In the genomic region with DNA sequence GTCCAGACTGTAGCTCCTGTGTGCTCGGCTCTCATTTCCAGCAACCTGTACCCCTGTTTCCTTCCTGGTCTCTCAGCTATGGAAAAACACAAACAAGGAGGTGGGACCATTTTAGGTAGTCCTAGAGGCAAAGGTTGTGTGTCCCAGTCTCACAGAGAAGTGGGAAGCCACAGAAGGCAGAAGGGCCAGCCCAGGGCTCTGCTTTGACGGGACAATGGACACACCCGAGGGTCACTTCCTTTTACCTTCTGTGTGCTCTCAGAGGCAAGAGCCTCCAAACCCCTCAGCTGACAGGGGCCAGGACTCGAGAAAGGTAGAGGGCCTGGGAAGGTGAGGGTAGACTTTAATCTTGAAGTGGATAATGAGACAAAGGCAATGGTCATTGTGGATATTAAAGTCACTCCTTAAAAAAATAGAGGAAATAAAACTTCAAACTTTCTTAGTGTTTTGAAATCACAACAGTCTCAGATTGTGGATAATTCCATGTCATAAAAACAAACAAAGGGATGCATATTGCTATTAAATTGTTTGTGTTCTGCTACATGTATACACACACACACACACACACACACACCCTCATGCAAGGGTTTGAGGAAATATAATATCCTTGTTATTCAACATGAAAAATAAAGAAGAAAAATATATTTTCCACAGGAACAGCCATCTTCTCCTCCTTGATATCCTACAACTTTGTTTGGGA, we compare ENCODE assay signal across 8 mouse cellular contexts.
DNase-seq lines count a peak whose midpoint lies in the region; ATAC-seq lines count a peak whose summit lies in the region.

No protein-coding gene starts in this region.

- no peak overlapping the region for H3K4me3 ChIP-seq in forebrain, embryonic 14.5 days (ENCODE audit: low read depth, low read length)
- no peak overlapping the region for H3K4me3 ChIP-seq in forebrain, embryonic 12.5 days (replicated peaks)
- H3K4me3 ChIP-seq in midbrain, embryonic 12.5 days = no peak overlapping the region
- no peak overlapping the region for H3K4me3 ChIP-seq in midbrain, embryonic 10.5 days

- no peak overlapping the region for H3K27ac ChIP-seq in forebrain, embryonic 14.5 days (ENCODE audit: low read depth, low read length)
- H3K27ac ChIP-seq in forebrain, embryonic 12.5 days = no peak overlapping the region
- H3K27ac ChIP-seq in midbrain, embryonic 12.5 days (replicated peaks) = no peak overlapping the region
- H3K27ac ChIP-seq in midbrain, embryonic 10.5 days (replicated peaks) = no peak overlapping the region; the same call in 1 of the 2 replicates

- no peaks in the 10 kb centered on the region for H3K9me3 ChIP-seq in forebrain, embryonic 14.5 days (replicated peaks; ENCODE audit: control insufficient read depth, low read length)
- H3K9me3 ChIP-seq in forebrain, embryonic 12.5 days = no peaks in the 10 kb centered on the region
- H3K9me3 ChIP-seq in midbrain, embryonic 12.5 days = no peaks in the 10 kb centered on the region
- no peaks in the 10 kb centered on the region for H3K9me3 ChIP-seq in midbrain, embryonic 10.5 days (replicated peaks)

- WGBS in forebrain, embryonic 14.5 days = 46% methylated on average over 4 of the region's 4 CpGs
- 45% methylated on average over 4 of the region's 4 CpGs for WGBS in forebrain, embryonic 12.5 days
- WGBS in midbrain, embryonic 12.5 days = 48% methylated on average over 4 of the region's 4 CpGs
- 51% methylated on average over 4 of the region's 4 CpGs for WGBS in midbrain, embryonic 10.5 days

- H3K27me3 ChIP-seq in forebrain, embryonic 14.5 days (replicated peaks; ENCODE audit: control insufficient read depth, insufficient read depth, low read length) = peaks cover 3% of the 10 kb centered on the region; the same call in 1 of the 2 replicates
- peaks cover 27% of the 10 kb centered on the region for H3K27me3 ChIP-seq in forebrain, embryonic 12.5 days
- H3K27me3 ChIP-seq in midbrain, embryonic 12.5 days = peaks cover 38% of the 10 kb centered on the region
- H3K27me3 ChIP-seq in midbrain, embryonic 10.5 days (ENCODE audit: low read depth, poor library complexity, severe bottlenecking) = peaks cover 20% of the 10 kb centered on the region

- ATAC-seq in forebrain, embryonic 14.5 days = peak; percentile 43; the same call in 1 of the 2 replicates
- no peak for ATAC-seq in forebrain, embryonic 12.5 days (ENCODE audit: low FRiP score)
- 0 out of 2 replicates have a peak, but pooled peaks have one; percentile 16 for ATAC-seq in midbrain, embryonic 12.5 days (ENCODE audit: low FRiP score, low read depth)
- peak; percentile 65 for ATAC-seq in megakaryocyte, adult 5-6 weeks (ENCODE audit: poor library complexity, severe bottlenecking)

- no peak overlapping the region for H3K4me2 ChIP-seq in forebrain, embryonic 14.5 days (ENCODE audit: low read length)
- H3K4me2 ChIP-seq in forebrain, embryonic 12.5 days = no peak overlapping the region
- H3K4me2 ChIP-seq in midbrain, embryonic 12.5 days (replicated peaks) = no peak overlapping the region

- H3K4me1 ChIP-seq in forebrain, embryonic 14.5 days (ENCODE audit: control insufficient read depth, insufficient read depth, low read length) = no peaks in the 10 kb centered on the region
- H3K4me1 ChIP-seq in forebrain, embryonic 12.5 days = peaks cover 15% of the 10 kb centered on the region
- H3K4me1 ChIP-seq in midbrain, embryonic 12.5 days = peaks cover 9% of the 10 kb centered on the region
- H3K4me1 ChIP-seq in midbrain, embryonic 10.5 days = peaks cover 47% of the 10 kb centered on the region

- no peaks in the 10 kb centered on the region for H3K36me3 ChIP-seq in forebrain, embryonic 14.5 days (ENCODE audit: control insufficient read depth, insufficient read depth, low read length)
- H3K36me3 ChIP-seq in forebrain, embryonic 12.5 days (replicated peaks) = no peaks in the 10 kb centered on the region
- no peaks in the 10 kb centered on the region for H3K36me3 ChIP-seq in midbrain, embryonic 12.5 days
- H3K36me3 ChIP-seq in midbrain, embryonic 10.5 days = no peaks in the 10 kb centered on the region

- H3K9ac ChIP-seq in forebrain, embryonic 14.5 days (ENCODE audit: low read length) = no peak overlapping the region
- H3K9ac ChIP-seq in forebrain, embryonic 12.5 days = no peak overlapping the region
- H3K9ac ChIP-seq in midbrain, embryonic 12.5 days (replicated peaks) = no peak overlapping the region

- DNase-seq in forebrain, embryonic 14.5 days (ENCODE audit: low spot score) = no peak
- no peak for DNase-seq in midbrain, embryonic 10.5 days (ENCODE audit: low spot score)
- DNase-seq in thymus, postnatal 36 days = no peak
- DNase-seq in cerebellum, adult 9-11 months = no peak
- no peak for DNase-seq in embryo, embryonic 10 days (ENCODE audit: low spot score)
